ENCODE assay signal across 13 mouse cellular contexts in the genomic region with DNA sequence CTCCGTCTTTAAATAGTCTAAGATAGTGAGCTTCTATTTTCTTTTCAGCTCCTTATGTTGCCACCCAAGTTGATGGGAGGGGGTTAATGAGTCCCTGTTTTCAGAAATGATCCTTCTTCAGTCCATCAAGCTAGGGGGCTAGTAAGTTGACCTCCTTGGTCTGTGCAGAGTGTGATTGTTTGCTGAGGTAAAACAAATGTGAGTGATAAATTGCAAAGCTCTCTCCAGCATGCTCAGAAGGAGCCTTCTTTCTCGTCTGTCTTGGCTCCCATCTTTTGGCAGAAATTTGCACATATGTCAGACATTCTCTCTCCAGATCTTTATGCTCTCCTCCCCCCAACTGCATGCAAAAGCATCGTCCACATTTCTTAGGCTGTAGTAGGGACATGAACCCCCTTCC.
DNase-seq lines count a peak whose midpoint lies in the region; ATAC-seq lines count a peak whose summit lies in the region.
"Had no signal": no experiment of that assay in that cellular context is flagged by ENCODE, and none has a peak within 500 bp of the region (broad histone marks: within the 10 kb centered on the region; RNA-seq: fewer than 3 reads in every experiment).

No protein-coding gene starts in this region.

- peaks cover 14% of the 10 kb centered on the region for H3K4me1 ChIP-seq in neural tube, embryonic 13.5 days (replicated peaks)
- peaks cover 19% of the 10 kb centered on the region for H3K4me1 ChIP-seq in hindbrain, embryonic 13.5 days (replicated peaks)
- H3K4me1 ChIP-seq: embryonic facial prominence, embryonic 12.5 days had no signal

- DNase-seq in frontal cortex, adult 2 months (ENCODE audit: extremely low spot score in 1 of 2, low spot score in 1 of 2) = no peak
- DNase-seq in neural tube, embryonic 10.5 days (ENCODE audit: extremely low spot score, low spot score) = no peak
- DNase-seq in retina, embryonic 14.5 days (ENCODE audit: low spot score) = peak; percentile 5
- DNase-seq in left cerebral cortex, postnatal 14 days (ENCODE audit: low spot score in 2 of 2) = no peak
- no peak for DNase-seq in cerebellum, adult 11-12 months
- DNase-seq: cerebellum, adult 9-11 months; gastrocnemius, postnatal 14 days had no signal

- 20% methylated on average over 3 of the region's 3 CpGs for WGBS in neural tube, embryonic 13.5 days
- WGBS in hindbrain, embryonic 13.5 days = 27% methylated on average over 3 of the region's 3 CpGs

- no peak overlapping the region for H3K9ac ChIP-seq in neural tube, embryonic 13.5 days
- H3K9ac ChIP-seq in hindbrain, embryonic 13.5 days = no peak overlapping the region
- H3K9ac ChIP-seq: embryonic facial prominence, embryonic 12.5 days; lung, embryonic 15.5 days had no signal

- H3K36me3 ChIP-seq in neural tube, embryonic 13.5 days = no peaks in the 10 kb centered on the region
- H3K36me3 ChIP-seq in hindbrain, embryonic 13.5 days = no peaks in the 10 kb centered on the region
- H3K36me3 ChIP-seq: embryonic facial prominence, embryonic 12.5 days; lung, embryonic 15.5 days had no signal

- H3K27me3 ChIP-seq in neural tube, embryonic 13.5 days = no peaks in the 10 kb centered on the region
- H3K27me3 ChIP-seq in hindbrain, embryonic 13.5 days = no peaks in the 10 kb centered on the region
- H3K27me3 ChIP-seq: embryonic facial prominence, embryonic 12.5 days; lung, embryonic 15.5 days; Patski had no signal

- no peaks in the 10 kb centered on the region for H3K9me3 ChIP-seq in neural tube, embryonic 13.5 days
- no peaks in the 10 kb centered on the region for H3K9me3 ChIP-seq in hindbrain, embryonic 13.5 days
- H3K9me3 ChIP-seq: embryonic facial prominence, embryonic 12.5 days; lung, embryonic 15.5 days had no signal

- peak; percentile 62; the same call in 1 of the 2 replicates for ATAC-seq in frontal cortex, adult (ENCODE audit: low TSS enrichment)
- ATAC-seq in neural tube, embryonic 13.5 days (ENCODE audit: low read depth) = no peak; the same call in 1 of the 2 replicates
- no peak for ATAC-seq in hindbrain, embryonic 13.5 days (ENCODE audit: low FRiP score)
- ATAC-seq: Patski had no signal

- H3K4me2 ChIP-seq in neural tube, embryonic 13.5 days = no peak overlapping the region
- H3K4me2 ChIP-seq in hindbrain, embryonic 13.5 days = no peak overlapping the region
- H3K4me2 ChIP-seq: embryonic facial prominence, embryonic 12.5 days; lung, embryonic 15.5 days had no signal

- peak overlapping the region; percentile 24; the same call in 1 of the 2 replicates for H3K27ac ChIP-seq in neural tube, embryonic 13.5 days (replicated peaks)
- H3K27ac ChIP-seq in hindbrain, embryonic 13.5 days = 0 out of 2 replicates have a peak overlapping the region, but pooled peaks have one; percentile 60
- H3K27ac ChIP-seq: embryonic facial prominence, embryonic 12.5 days; lung, embryonic 15.5 days had no signal

- no peak overlapping the region for H3K4me3 ChIP-seq in neural tube, embryonic 13.5 days
- H3K4me3 ChIP-seq in hindbrain, embryonic 13.5 days = no peak overlapping the region
- H3K4me3 ChIP-seq: embryonic facial prominence, embryonic 12.5 days; lung, embryonic 15.5 days had no signal

- intact Hi-C loops in left cerebral cortex, postnatal 14 days (cut with DNase I) = no loop called here
